Mouse (Mus musculus): ENCODE measurements around the gene Nrde2. TPM values are rescaled to one million over a fixed set of nuclear protein-coding genes. Genes with fewer than 3 reads are reported as not detected.

The Nrde2 gene
- polyA plus RNA-seq, 1 experiment: 14.8 TPM

DNA sequence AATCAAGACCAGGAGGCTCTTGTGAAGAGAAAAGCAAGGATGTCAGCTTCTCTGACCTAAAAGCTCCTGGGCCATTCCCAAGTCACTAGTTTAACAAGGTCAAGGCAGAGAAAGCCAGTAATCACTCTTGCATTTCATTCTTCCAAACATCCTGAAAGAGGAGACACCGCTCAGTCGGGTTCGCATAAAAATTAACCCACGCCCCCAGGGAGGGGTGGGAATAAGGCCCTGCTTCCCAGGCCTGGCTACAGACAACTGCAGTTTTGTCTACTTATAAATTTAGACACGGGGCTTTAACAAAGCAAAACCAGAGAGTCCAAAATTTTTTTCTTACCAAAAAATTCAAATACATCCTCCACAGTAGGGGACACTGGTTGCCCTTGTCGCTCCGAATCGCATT is 30.5 kb downstream of the Nrde2 start:
- Histone ChIP-seq H3K27ac (ENCODE audit: insufficient read depth, low read length) (no peak overlapping the region), H3K4me3 (replicated peaks; ENCODE audit: insufficient read depth, low read depth, low read length) (no peak overlapping the region), H3K27me3 (ENCODE audit: control insufficient read depth, insufficient read depth, low read length) (no peaks in the 10 kb centered on the region), H3K4me1 (ENCODE audit: control insufficient read depth, insufficient read depth, low read length) (peaks cover 26% of the 10 kb centered on the region)
- no peak for TF ChIP-seq CTCF (IDR thresholded peaks at IDR 0.05; ENCODE audit: borderline replicate concordance, insufficient read depth, low read depth, low read length)
- no peak for TF ChIP-seq POLR2A (IDR thresholded peaks at IDR 0.05; ENCODE audit: borderline replicate concordance, insufficient read depth, low read length)
- 93% methylated on average over 8 of the region's 8 CpGs for WGBS
- DNase-seq: no peak

GRCm38 (mm10) chr12:100128522-100128921 is 30.9 kb downstream of the Nrde2 start:
- WGBS: 80% methylated on average over 6 of the region's 6 CpGs
- H3K4me3 ChIP-seq (replicated peaks; ENCODE audit: insufficient read depth, low read depth, low read length): no peak overlapping the region
- DNase-seq: no peak
- no peaks in the 10 kb centered on the region for H3K27me3 ChIP-seq (ENCODE audit: control insufficient read depth, insufficient read depth, low read length)
- H3K4me1 ChIP-seq (ENCODE audit: control insufficient read depth, insufficient read depth, low read length): peaks cover 30% of the 10 kb centered on the region
- TF ChIP-seq CTCF (IDR thresholded peaks at IDR 0.05; ENCODE audit: borderline replicate concordance, insufficient read depth, low read depth, low read length): no peak
- TF ChIP-seq POLR2A (IDR thresholded peaks at IDR 0.05; ENCODE audit: borderline replicate concordance, insufficient read depth, low read length): no peak
- H3K27ac ChIP-seq (ENCODE audit: insufficient read depth, low read length): peak overlapping the region; percentile 47; the same call in 1 of the 2 replicates

DNA sequence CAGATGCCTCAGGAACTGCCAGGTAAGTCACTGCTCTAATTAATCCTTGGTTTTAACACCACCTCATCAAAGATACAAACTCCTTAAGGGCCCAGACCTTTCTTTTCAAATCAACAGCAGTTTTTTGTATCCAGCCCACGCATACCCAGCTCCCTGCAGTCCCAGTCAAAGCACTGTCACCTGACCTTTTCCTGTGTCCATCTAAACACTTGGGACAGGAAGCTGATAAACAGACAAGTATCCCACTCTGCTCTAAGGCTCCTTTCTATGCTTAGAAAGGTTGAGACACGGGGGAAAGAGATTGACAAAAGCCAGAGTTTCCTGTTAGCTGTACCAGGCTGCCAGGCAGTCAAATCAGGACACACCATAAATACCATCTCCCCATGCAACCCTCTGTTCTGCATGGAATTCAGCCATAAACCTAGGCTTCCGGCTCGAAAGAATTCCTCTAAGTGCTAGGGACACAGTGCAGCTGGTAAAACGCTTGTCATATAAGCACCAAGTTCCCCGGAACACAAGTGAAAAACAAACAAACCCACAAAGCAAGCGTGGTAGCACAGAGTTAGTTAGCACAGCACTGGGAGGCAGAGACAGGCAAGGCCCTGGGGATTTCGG is 31.5 kb downstream of the Nrde2 start:
- TF ChIP-seq POLR2A (IDR thresholded peaks at IDR 0.05; ENCODE audit: borderline replicate concordance, insufficient read depth, low read length): no peak
- TF ChIP-seq CTCF (IDR thresholded peaks at IDR 0.05; ENCODE audit: borderline replicate concordance, insufficient read depth, low read depth, low read length): no peak
- Histone ChIP-seq H3K27me3 (ENCODE audit: control insufficient read depth, insufficient read depth, low read length) (no peaks in the 10 kb centered on the region), H3K27ac (ENCODE audit: insufficient read depth, low read length) (peak overlapping the region; percentile 47)

DNA sequence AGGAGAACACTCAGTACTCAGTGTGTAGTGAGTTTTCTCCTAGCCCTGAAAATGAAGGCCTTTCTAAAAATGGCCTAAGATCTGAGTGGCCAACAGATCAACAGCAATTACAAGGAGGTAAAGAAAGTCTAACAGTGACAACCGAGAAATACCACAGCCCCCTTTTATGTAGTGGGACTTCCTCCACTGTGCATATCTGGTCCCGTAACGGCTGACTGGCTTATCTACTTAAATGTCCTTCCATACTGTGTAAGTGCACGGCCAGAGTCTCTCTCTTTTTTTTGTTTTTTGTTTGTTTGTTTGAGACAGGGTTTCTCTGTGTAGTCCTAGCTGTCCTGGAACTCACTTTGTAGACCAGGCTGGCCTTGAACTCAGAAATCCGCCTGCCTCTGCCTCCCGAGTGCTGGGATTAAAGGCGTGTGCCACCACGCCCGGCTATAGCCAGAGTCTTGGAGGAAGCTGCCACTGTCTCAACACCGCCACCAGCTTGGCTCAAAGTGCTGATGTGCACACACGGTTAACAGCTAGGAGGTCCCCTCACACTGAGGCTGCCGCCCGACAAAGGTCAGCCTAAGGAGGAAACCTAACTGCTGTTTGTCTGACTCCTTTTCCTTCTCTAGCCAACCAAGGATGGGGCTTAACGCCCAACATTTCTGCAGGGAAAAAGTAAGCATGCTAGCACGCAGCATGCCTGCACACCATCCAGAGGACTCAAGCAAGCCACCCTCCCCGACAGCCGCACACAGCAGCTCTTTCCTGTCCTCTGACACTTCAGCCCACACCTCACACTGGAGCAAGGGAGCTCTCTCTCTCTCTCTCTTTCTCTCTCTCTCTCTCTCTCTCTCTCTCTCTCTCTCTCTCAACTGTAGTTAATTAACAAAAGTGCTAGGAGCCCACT is 32.2 kb downstream of the Nrde2 start:
- no peak overlapping the region for H3K27ac ChIP-seq (ENCODE audit: insufficient read depth, low read length)
- TF ChIP-seq CTCF (IDR thresholded peaks at IDR 0.05; ENCODE audit: borderline replicate concordance, insufficient read depth, low read depth, low read length) (no peak), POLR2A (IDR thresholded peaks at IDR 0.05; ENCODE audit: borderline replicate concordance, insufficient read depth, low read length) (no peak)
- no peaks in the 10 kb centered on the region for H3K27me3 ChIP-seq (ENCODE audit: control insufficient read depth, insufficient read depth, low read length)
- DNase-seq: no peak
- no peak overlapping the region for H3K4me3 ChIP-seq (replicated peaks; ENCODE audit: insufficient read depth, low read depth, low read length)
- peaks cover 38% of the 10 kb centered on the region for H3K4me1 ChIP-seq (ENCODE audit: control insufficient read depth, insufficient read depth, low read length)
- 91% methylated on average over 17 of the region's 17 CpGs for WGBS

More for the DNA sequence above, 31.5 kb downstream of the Nrde2 start:
- peak in 1 of 2 experiments; percentile 48 for DNase-seq
- WGBS: 36% methylated on average over 8 of the region's 8 CpGs
- H3K4me1 ChIP-seq (ENCODE audit: control insufficient read depth, insufficient read depth, low read length): peaks cover 35% of the 10 kb centered on the region
- H3K4me3 ChIP-seq (replicated peaks; ENCODE audit: insufficient read depth, low read depth, low read length): no peak overlapping the region

GRCm38 (mm10) chr12:100124913-100125798 is 34.3 kb downstream of the Nrde2 start:
- DNase-seq: no peak
- Histone ChIP-seq H3K4me3 (replicated peaks; ENCODE audit: insufficient read depth, low read depth, low read length) (no peak overlapping the region), H3K4me1 (ENCODE audit: control insufficient read depth, insufficient read depth, low read length) (peaks cover 34% of the 10 kb centered on the region), H3K27me3 (ENCODE audit: control insufficient read depth, insufficient read depth, low read length) (no peaks in the 10 kb centered on the region), H3K27ac (ENCODE audit: insufficient read depth, low read length) (0 out of 2 replicates have a peak overlapping the region, but pooled peaks have one; percentile 11)
- TF ChIP-seq POLR2A (IDR thresholded peaks at IDR 0.05; ENCODE audit: borderline replicate concordance, insufficient read depth, low read length): no peak
- TF ChIP-seq CTCF (IDR thresholded peaks at IDR 0.05; ENCODE audit: borderline replicate concordance, insufficient read depth, low read depth, low read length): peak; percentile 34; the same call in 1 of the 2 replicates
- WGBS: 67% methylated on average over 16 of the region's 16 CpGs

DNA sequence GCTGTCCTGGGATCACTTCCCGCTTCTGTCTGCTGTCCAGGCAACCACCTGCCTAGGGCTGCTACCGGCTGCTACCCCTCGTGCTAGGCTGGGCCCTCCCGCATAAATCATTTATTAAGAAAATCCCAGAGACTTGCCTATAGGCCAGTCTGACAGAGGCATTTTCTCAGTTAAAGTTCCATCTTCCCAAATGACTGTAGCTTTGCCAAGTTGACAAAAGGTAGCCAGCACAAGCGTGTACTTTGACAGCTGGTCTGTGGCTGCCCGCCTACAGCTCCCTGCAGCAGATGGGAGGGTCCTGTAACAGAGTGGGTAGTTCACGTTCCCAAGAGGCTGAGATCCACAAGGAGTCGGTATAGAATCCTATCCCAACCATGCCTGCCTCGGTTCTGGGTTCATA is 36.0 kb downstream of the Nrde2 start:
- 16% methylated on average over 9 of the region's 9 CpGs for WGBS
- H3K4me1 ChIP-seq (ENCODE audit: control insufficient read depth, insufficient read depth, low read length): peaks cover 32% of the 10 kb centered on the region
- DNase-seq: peak in 1 of 2 experiments; percentile 48
- H3K27me3 ChIP-seq (ENCODE audit: control insufficient read depth, insufficient read depth, low read length): no peaks in the 10 kb centered on the region
- H3K27ac ChIP-seq (ENCODE audit: insufficient read depth, low read length): peak overlapping the region; percentile 68
- TF ChIP-seq POLR2A (IDR thresholded peaks at IDR 0.05; ENCODE audit: borderline replicate concordance, insufficient read depth, low read length): no peak
- TF ChIP-seq CTCF (IDR thresholded peaks at IDR 0.05; ENCODE audit: borderline replicate concordance, insufficient read depth, low read depth, low read length): no peak
- H3K4me3 ChIP-seq (replicated peaks; ENCODE audit: insufficient read depth, low read depth, low read length): no peak overlapping the region

DNA sequence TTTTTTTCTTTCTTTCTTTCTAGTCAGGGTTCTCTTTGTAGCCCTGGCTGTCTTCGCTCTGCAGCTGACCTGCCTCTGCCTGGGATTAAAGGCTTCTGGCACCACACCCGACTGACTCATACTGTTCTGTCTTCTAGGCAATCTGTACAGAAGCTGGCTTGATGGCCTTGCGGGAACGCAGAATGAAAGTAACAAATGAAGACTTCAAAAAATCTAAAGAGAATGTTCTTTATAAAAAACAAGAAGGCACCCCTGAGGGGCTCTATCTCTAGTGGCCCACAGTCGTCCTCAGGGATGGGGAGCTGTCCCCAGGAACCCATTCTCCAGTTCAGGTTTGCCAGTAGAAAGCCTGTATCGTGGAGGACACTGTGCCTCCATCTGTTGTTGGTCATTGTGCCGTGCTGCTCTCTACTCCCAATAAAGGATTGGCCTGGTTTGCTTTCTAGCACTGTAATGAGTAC is 36.5 kb downstream of the Nrde2 start:
- 8% methylated on average over 7 of the region's 7 CpGs for WGBS
- Histone ChIP-seq H3K27ac (ENCODE audit: insufficient read depth, low read length) (peak overlapping the region; percentile 68), H3K4me3 (replicated peaks; ENCODE audit: insufficient read depth, low read depth, low read length) (no peak overlapping the region), H3K4me1 (ENCODE audit: control insufficient read depth, insufficient read depth, low read length) (peaks cover 28% of the 10 kb centered on the region), H3K27me3 (ENCODE audit: control insufficient read depth, insufficient read depth, low read length) (no peaks in the 10 kb centered on the region)
- no peak for TF ChIP-seq CTCF (IDR thresholded peaks at IDR 0.05; ENCODE audit: borderline replicate concordance, insufficient read depth, low read depth, low read length)
- TF ChIP-seq POLR2A (IDR thresholded peaks at IDR 0.05; ENCODE audit: borderline replicate concordance, insufficient read depth, low read length): no peak
- peak; percentile 70 to 80 for DNase-seq

All from cerebellum, adult 2 months (tissue).